Mouse (Mus musculus): ENCODE results near the gene Phykpl. TPM values are rescaled to one million over a fixed set of nuclear protein-coding genes. Genes with fewer than 3 reads are reported as not detected.
A peak's percentile ranks its signal among the peaks of the same experiment; 100 is the strongest.

Gene Phykpl
- polyA plus RNA-seq, 1 experiment from 2014 or later, result 18.1 TPM

DNA sequence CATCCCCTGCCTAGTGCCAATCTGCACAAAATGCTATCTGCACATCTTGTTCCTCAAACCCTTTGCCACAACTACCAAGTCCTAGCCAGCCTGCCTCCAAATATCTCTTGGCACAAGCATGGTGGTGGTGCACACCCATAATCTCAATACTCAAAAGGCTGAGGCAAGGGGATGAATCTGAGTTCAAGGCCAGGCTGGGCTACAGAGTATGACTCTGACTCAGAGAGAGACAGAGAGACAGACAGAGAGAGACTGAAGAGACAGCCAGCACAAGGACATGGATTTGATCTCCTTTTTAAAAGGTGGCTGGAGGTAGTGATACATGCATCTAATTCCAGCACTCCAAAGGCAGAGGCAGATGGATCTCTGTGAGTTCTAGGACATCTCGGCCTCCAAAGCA, 21.3 kb upstream of the Phykpl start:
- H3K36me3 ChIP-seq, result no peaks in the 10 kb centered on the region; the same call in 1 of the 2 replicates
- no peak for DNase-seq (ENCODE audit: low spot score)
- H3K4me3 ChIP-seq, result no peak overlapping the region
- H3K27ac ChIP-seq, result no peak overlapping the region
- no peaks in the 10 kb centered on the region for H3K27me3 ChIP-seq (ENCODE audit: insufficient read depth, poor library complexity, severe bottlenecking)
- WGBS, result 73% methylated on average over 1 of the region's 1 CpGs
- no peaks in the 10 kb centered on the region; the same call in 1 of the 2 replicates for H3K4me1 ChIP-seq
- H3K9me3 ChIP-seq, result no peaks in the 10 kb centered on the region

DNA sequence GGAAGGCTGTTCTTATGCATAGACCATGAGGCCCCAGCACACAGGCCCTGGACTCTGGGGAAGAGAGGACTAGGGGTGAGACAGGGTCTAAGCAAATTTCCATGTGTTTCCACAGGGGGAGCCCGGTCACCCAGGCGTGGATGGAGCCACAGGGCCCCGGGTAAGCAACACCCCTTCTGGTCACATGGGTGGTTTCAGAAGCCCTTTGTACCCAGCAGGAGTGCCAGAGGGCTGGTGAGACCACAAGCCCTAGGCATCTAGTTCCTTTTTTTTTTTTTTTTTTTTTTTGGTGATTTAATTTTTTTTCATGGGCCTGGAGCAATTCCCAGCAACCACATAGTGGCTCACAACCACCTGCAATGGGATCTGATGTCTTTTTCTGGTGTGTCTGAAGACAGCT, 19.5 kb upstream of the Phykpl start:
- Histone ChIP-seq H3K4me1 (no peaks in the 10 kb centered on the region; the same call in 1 of the 2 replicates), H3K9me3 (no peaks in the 10 kb centered on the region), H3K36me3 (no peaks in the 10 kb centered on the region; the same call in 1 of the 2 replicates), H3K27me3 (ENCODE audit: insufficient read depth, poor library complexity, severe bottlenecking) (no peaks in the 10 kb centered on the region), H3K27ac (no peak overlapping the region), H3K4me3 (no peak overlapping the region)
- WGBS, result 35% methylated on average over 3 of the region's 3 CpGs
- DNase-seq (ENCODE audit: low spot score), result no peak

DNA sequence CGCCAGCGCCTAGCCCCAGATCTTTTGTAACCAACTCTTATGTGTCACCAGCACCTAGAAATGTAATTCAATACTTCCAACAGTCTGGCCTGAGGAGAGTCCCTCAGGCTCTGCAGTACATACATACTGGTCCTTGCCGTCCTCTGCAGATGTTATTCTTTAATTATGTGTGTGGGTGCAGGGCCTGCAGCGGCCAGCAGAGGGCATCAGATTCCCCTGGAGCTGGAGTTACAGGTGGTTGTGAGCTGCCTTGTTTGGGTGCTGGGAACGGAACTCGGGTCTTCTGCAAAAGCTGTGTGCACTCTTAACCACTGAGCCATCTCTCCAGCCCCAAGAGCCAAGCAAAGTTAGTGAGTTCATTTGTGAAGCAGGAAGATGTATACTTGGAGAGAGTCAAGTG, 18.6 kb upstream of the Phykpl start:
- Histone ChIP-seq H3K27ac (no peak overlapping the region), H3K36me3 (no peaks in the 10 kb centered on the region; the same call in 1 of the 2 replicates), H3K4me1 (no peaks in the 10 kb centered on the region; the same call in 1 of the 2 replicates), H3K9me3 (no peaks in the 10 kb centered on the region), H3K4me3 (no peak overlapping the region), H3K27me3 (ENCODE audit: insufficient read depth, poor library complexity, severe bottlenecking) (no peaks in the 10 kb centered on the region)
- 88% methylated on average over 6 of the region's 6 CpGs for WGBS
- DNase-seq (ENCODE audit: low spot score), result no peak

DNA sequence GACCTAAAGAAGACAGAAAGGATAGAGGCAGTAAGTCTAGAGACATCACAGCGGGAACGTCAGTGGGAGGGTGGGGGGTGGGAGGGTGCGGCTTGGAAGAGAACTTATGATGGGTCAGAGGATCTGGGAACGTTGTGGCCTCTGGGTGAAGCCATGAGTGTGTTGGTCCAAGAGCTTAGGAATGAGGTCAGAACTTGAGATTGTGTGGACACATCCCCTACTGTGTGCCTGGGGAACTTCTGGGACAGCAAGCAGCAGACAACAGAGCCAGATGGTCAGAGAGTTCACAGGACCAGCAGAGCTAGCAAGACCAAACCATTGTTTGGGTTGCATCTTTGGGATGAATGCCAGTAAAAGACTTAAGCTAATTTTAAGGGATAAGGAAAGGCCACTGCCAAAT, 15.8 kb upstream of the Phykpl start:
- no peaks in the 10 kb centered on the region; the same call in 1 of the 2 replicates for H3K4me1 ChIP-seq

DNA sequence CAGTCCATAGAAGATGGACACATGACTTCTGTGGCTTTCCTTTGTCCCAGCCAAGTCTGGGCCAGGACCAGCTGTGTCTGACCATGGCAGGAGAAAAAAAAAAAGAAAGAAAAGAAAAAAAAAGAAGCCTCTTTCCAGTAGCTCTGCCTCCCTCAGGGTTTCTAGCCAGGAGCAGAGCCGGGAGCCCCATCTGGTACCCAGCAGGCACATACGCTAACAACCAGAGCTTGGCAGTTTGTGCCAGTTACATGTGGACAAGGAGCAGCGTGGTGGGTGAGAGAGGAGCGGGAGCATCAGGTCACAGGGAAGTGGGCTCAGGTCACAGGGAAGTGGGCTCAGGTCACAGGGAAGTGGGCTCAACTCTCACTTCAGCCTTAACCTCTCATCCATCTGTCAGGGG, 8.1 kb upstream of the Phykpl start:
- WGBS, result 83% methylated on average over 4 of the region's 4 CpGs

More for the DNA sequence above, 15.8 kb upstream of the Phykpl start:
- 88% methylated on average over 4 of the region's 4 CpGs for WGBS
- Histone ChIP-seq H3K27ac (no peak overlapping the region), H3K36me3 (no peaks in the 10 kb centered on the region; the same call in 1 of the 2 replicates), H3K4me3 (no peak overlapping the region), H3K27me3 (ENCODE audit: insufficient read depth, poor library complexity, severe bottlenecking) (no peaks in the 10 kb centered on the region), H3K9me3 (no peaks in the 10 kb centered on the region)
- DNase-seq (ENCODE audit: low spot score), result no peak

DNA sequence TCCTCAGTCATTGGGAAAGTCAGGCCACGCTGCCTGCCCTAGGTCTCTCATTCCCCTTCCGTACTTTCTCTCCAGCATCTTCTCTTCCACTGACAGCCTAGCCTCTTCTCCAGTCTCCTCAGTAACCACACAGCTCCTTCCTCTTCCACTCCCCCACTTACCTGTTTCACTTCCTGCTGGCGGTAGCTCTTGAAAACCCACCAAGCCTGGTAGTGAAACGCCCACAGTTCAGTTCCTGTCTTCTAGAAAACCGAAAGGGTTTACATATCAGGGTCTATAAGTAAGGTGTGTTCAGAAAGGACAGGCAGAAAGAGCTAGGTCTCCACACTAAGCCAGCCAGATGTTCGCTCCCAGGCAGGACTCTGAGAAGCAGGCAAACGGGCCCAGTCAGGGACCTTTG, 7.0 kb upstream of the Phykpl start:
- H3K9me3 ChIP-seq, result no peaks in the 10 kb centered on the region
- WGBS, result 81% methylated on average over 7 of the region's 7 CpGs
- no peak for DNase-seq (ENCODE audit: low spot score)
- H3K27ac ChIP-seq, result no peak overlapping the region
- peaks cover 14% of the 10 kb centered on the region for H3K4me1 ChIP-seq
- H3K27me3 ChIP-seq (ENCODE audit: insufficient read depth, poor library complexity, severe bottlenecking), result peaks cover 6% of the 10 kb centered on the region; the same call in 1 of the 2 replicates
- H3K36me3 ChIP-seq, result no peaks in the 10 kb centered on the region
- no peak overlapping the region for H3K4me3 ChIP-seq

More for the DNA sequence above, 8.1 kb upstream of the Phykpl start:
- no peak for DNase-seq (ENCODE audit: low spot score)
- Histone ChIP-seq H3K4me3 (no peak overlapping the region), H3K9me3 (no peaks in the 10 kb centered on the region), H3K27ac (no peak overlapping the region), H3K27me3 (ENCODE audit: insufficient read depth, poor library complexity, severe bottlenecking) (peaks cover 6% of the 10 kb centered on the region; the same call in 1 of the 2 replicates), H3K4me1 (peaks cover 12% of the 10 kb centered on the region), H3K36me3 (no peaks in the 10 kb centered on the region)

DNA sequence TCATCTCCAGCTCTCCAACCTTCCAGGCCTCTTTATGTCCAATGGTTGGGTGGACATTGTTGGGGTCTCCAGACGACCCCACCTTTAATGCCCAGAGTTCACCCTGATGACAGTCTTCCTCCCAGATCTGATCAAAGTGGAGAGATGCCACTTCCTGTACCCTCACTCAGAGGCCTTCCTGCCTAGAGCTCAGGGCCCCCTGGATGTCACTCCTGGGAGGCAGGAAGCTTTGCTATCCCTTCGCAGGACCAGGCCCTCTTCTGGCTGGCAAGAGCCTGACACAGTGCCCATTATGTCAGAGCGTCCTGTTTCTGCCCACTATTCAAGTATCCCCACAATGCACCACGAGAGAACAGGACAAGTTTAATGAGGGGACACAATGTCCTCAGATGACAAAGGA, 5.5 kb upstream of the Phykpl start:
- peaks cover 26% of the 10 kb centered on the region for H3K4me1 ChIP-seq
- WGBS, result 66% methylated on average over 4 of the region's 4 CpGs
- no peaks in the 10 kb centered on the region for H3K36me3 ChIP-seq
- no peak overlapping the region for H3K27ac ChIP-seq
- H3K27me3 ChIP-seq (ENCODE audit: insufficient read depth, poor library complexity, severe bottlenecking), result peaks cover 6% of the 10 kb centered on the region; the same call in 1 of the 2 replicates
- no peaks in the 10 kb centered on the region for H3K9me3 ChIP-seq
- H3K4me3 ChIP-seq, result no peak overlapping the region
- DNase-seq (ENCODE audit: low spot score), result no peak

DNA sequence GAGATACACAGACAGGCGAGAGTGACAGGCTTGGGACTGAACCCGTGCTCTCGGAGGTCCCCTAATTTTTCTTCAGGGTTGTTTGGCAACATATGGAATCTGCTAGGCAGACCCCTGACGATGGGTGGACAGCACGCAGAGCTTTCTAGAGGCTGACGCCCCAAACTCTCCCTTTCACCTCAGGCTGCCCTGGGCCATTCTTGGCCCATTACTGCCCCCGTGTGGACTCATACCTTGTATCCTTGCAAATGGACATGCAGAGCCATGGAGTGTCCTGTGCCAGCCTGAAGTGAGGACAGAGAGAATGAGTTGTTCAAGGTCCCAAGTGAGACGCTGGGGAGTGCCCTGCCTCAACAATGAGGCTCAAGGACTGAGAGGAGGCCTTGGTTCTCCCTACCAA, 1.8 kb upstream of the Phykpl start:
- no peaks in the 10 kb centered on the region for H3K9me3 ChIP-seq
- peak; percentile 91 for DNase-seq (ENCODE audit: low spot score)
- H3K36me3 ChIP-seq, result peaks cover 21% of the 10 kb centered on the region
- H3K4me1 ChIP-seq, result peaks cover 39% of the 10 kb centered on the region
- WGBS, result 17% methylated on average over 8 of the region's 8 CpGs
- no peaks in the 10 kb centered on the region for H3K27me3 ChIP-seq (ENCODE audit: insufficient read depth, poor library complexity, severe bottlenecking)
- H3K4me3 ChIP-seq, result no peak overlapping the region
- H3K27ac ChIP-seq, result peak overlapping the region; percentile 92; the same call in 1 of the 2 replicates

DNA sequence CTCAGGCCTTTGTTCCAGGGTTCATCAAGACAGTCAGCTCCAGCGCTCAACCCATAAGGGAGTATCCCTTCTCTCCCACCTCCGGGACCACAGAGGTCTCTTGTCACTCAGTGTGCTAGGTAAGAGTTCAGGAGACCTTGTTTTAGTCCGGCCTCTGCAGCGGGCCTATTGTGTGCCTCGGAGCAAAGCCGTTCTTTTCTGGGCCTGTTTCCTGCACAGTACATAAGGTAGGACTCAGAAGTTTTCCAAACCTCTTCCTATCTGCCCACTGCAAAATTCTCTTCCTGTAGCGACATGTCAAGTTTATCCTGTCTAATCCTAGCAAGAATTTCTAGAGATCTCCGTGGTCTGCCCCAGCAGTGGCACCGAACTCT, 513 bp upstream of the Phykpl start:
- Histone ChIP-seq H3K27me3 (ENCODE audit: insufficient read depth, poor library complexity, severe bottlenecking) (no peaks in the 10 kb centered on the region), H3K9me3 (no peaks in the 10 kb centered on the region), H3K36me3 (peaks cover 34% of the 10 kb centered on the region), H3K4me3 (peak overlapping the region; percentile 68), H3K4me1 (peaks cover 38% of the 10 kb centered on the region), H3K27ac (peak overlapping the region; percentile 92)
- no peak for DNase-seq (ENCODE audit: low spot score)
- 19% methylated on average over 9 of the region's 9 CpGs for WGBS

DNA sequence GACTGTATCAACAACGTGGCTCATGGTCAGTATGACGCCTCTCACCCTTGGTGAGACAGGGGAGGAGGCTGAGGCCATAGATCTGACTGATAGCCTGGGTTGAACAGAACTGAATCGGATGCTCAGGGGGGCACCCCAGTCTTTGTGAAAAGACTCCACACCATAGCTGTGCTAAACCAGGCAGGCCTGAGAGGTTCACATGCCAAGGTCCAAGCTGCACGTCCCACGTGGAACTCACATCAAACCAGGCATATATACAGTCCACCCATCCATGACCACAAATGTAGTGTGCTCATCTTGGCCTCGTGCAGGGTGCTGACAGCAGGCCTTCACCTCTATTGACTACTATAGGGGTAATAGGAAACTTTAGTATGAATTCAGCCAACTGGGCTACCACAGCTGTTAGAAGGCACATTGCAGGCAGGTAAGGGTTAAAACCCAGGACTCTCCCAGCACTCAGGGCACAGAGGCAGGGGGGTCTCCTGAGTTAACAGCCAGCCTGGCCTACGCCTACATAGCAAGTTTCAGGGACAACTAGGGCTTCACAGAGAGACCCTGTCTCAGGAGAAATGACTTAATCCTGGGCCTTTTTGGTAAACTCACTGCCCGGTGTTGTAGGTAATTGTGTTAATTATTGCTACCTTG, 1.2 kb downstream of the Phykpl start:
- no peaks in the 10 kb centered on the region for H3K9me3 ChIP-seq
- no peak for DNase-seq (ENCODE audit: low spot score)
- WGBS, result 67% methylated on average over 8 of the region's 8 CpGs
- no peaks in the 10 kb centered on the region for H3K27me3 ChIP-seq (ENCODE audit: insufficient read depth, poor library complexity, severe bottlenecking)
- peaks cover 35% of the 10 kb centered on the region for H3K4me1 ChIP-seq
- peak overlapping the region; percentile 92 for H3K27ac ChIP-seq
- peak overlapping the region; percentile 68 for H3K4me3 ChIP-seq
- peaks cover 51% of the 10 kb centered on the region for H3K36me3 ChIP-seq

DNA sequence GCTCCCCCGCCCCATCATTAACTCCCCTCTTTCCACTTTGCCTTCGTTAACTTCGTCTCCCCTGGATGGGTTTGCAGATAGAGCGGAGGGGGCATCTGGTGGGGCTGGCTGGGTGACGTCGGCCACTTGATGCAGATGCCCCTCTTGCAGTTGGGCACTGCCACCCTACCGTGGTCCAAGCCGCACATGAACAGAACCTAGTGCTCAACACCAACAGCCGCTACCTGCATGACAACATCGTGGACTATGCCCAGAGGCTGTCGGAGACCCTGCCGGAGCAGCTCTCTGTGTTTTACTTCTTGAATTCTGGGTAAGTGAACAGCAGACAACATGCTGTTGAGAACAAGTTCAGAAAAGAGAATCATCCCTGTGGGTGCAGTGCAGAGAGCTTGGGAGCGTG, 1.9 kb downstream of the Phykpl start:
- Histone ChIP-seq H3K27ac (no peak overlapping the region), H3K27me3 (ENCODE audit: insufficient read depth, poor library complexity, severe bottlenecking) (no peaks in the 10 kb centered on the region), H3K4me1 (peaks cover 35% of the 10 kb centered on the region), H3K9me3 (no peaks in the 10 kb centered on the region), H3K4me3 (no peak overlapping the region), H3K36me3 (peaks cover 58% of the 10 kb centered on the region)
- no peak for DNase-seq (ENCODE audit: low spot score)
- WGBS, result 93% methylated on average over 13 of the region's 13 CpGs

DNA sequence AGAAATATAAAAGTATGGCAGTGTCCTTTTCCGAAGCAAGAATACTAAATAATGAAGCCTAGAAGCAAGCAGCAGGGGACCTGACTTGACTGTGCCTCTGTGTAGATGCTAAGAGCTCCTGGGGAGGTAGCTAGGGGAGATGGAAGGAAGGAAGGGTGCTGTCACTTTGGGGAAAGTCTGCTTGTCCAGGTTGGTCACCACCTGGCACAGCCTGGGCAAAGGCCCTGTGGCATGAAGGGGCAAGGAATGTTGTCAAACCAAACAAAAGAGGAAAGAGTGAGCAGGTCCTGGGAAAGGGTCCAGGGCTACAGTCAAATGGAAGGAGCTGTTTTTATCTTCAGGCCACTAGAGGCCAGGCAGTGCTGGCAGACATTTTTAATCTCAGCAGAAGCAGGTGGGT, 2.5 kb downstream of the Phykpl start:
- no peak overlapping the region for H3K27ac ChIP-seq
- 87% methylated on average over 1 of the region's 1 CpGs for WGBS

DNA sequence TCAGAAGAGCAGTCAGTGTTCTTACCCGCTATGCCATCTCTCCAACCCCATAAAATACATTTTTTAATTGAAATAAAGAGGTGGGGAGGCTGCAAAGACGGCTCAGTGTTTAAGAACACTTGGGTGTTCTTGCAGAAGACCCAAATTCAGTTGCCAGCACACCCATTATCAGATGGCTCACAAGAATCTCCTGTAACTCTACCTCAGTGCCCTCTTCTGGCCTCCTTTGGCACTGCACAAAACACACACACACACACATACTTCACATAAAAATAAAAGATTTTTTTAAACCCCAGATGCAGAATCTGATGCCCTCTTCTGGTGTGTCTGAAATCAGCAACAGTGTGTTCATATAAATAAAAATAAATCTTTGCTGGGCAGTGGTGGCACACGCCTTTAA, 4.3 kb downstream of the Phykpl start:
- H3K4me3 ChIP-seq, result no peak overlapping the region
- H3K36me3 ChIP-seq, result peaks cover 82% of the 10 kb centered on the region
- H3K4me1 ChIP-seq, result peaks cover 22% of the 10 kb centered on the region
- H3K27me3 ChIP-seq (ENCODE audit: insufficient read depth, poor library complexity, severe bottlenecking), result no peaks in the 10 kb centered on the region
- DNase-seq (ENCODE audit: low spot score), result no peak
- no peak overlapping the region for H3K27ac ChIP-seq
- 99% methylated on average over 3 of the region's 3 CpGs for WGBS
- no peaks in the 10 kb centered on the region for H3K9me3 ChIP-seq

More for the DNA sequence above, 2.5 kb downstream of the Phykpl start:
- peaks cover 35% of the 10 kb centered on the region for H3K4me1 ChIP-seq
- no peaks in the 10 kb centered on the region for H3K9me3 ChIP-seq
- H3K36me3 ChIP-seq, result peaks cover 64% of the 10 kb centered on the region
- H3K4me3 ChIP-seq, result no peak overlapping the region
- H3K27me3 ChIP-seq (ENCODE audit: insufficient read depth, poor library complexity, severe bottlenecking), result no peaks in the 10 kb centered on the region
- no peak for DNase-seq (ENCODE audit: low spot score)

DNA sequence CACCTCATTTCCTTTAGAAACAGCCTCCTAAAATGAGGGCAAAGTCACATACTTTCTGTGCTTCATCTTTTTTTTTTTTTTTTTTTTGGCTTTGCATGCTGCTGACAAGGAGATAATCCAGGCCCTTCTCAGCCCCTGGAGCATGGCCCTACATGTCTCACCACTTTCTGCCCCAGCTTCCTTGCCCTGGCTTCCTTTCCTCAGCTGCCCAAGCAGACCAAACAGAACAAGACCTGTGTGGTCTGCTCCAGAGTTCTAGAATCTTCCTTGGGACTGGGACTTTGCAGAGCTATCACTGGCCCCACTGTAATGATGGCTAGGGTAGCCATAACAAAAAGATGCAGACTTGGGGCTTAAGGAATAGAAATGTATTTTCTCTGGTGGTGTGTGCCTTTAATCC, 5.4 kb downstream of the Phykpl start:
- Histone ChIP-seq H3K27ac (no peak overlapping the region), H3K36me3 (peaks cover 93% of the 10 kb centered on the region), H3K27me3 (ENCODE audit: insufficient read depth, poor library complexity, severe bottlenecking) (no peaks in the 10 kb centered on the region), H3K4me1 (peaks cover 15% of the 10 kb centered on the region), H3K4me3 (no peak overlapping the region), H3K9me3 (no peaks in the 10 kb centered on the region)
- DNase-seq (ENCODE audit: low spot score), result no peak
